Mouse (Mus musculus): ENCODE measurements around the gene Nlrp4c. TPM values are rescaled to one million over a fixed set of nuclear protein-coding genes. Genes with fewer than 3 reads are reported as not detected.
"Not testable (repeated sequence)": the region's sequence is repeated elsewhere in the genome, so short reads cannot be mapped to it uniquely, and the experiment has no call there.

Gene Nlrp4c
- total RNA-seq (2021), result not detected
- long read RNA-seq, experiment 1, result 0 reads
- long read RNA-seq, experiment 2, result 0 reads

DNA sequence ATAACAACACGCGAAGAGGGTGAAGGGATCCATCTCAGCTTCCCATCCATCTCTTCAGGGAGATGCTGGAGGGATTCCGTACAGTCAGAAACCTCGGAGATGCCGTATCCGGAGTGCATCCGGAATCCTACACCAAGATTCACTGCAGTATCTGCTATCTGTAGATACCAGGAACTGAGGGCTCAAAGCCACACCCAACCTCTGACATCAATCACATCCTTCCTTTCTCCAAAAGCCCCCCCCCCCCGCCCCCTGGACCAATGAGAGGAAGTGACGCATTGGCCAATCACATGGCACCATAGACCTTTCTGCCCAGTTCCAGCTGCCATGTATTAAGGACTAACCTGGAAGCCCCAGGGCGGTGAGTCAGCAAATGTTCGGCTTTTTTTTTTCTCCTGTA is at the start of gene Nlrp4c:
Gene Nlrp4c, plus strand, starts transcription at position 301 of the 400 bp plus-strand sequence.
- H3K27ac ChIP-seq, result no peak within 1 kb of the TSS
- DNase-seq (ENCODE audit: low spot score in 2 of 2), result no peak
- H3K4me3 ChIP-seq, result no peak within 1 kb of the TSS
- no peak for TF ChIP-seq CTCF (conservative IDR thresholded peaks at IDR 0.05)

- Histone ChIP-seq H3K4me3 (no peak within 1 kb of the TSS), H3K27ac (no peak within 1 kb of the TSS)
- DNase-seq (ENCODE audit: low spot score in 2 of 2), result no peak
- TF ChIP-seq CTCF (conservative IDR thresholded peaks at IDR 0.05), result no peak
These were observed 34.1 kb upstream of the Nlrp4c start, which contains the start of gene Vmn1r65 for GRCm38 (mm10) chr7:6010910-6011309. Vmn1r65 (minus strand) TSS chr7:6011010.

DNA sequence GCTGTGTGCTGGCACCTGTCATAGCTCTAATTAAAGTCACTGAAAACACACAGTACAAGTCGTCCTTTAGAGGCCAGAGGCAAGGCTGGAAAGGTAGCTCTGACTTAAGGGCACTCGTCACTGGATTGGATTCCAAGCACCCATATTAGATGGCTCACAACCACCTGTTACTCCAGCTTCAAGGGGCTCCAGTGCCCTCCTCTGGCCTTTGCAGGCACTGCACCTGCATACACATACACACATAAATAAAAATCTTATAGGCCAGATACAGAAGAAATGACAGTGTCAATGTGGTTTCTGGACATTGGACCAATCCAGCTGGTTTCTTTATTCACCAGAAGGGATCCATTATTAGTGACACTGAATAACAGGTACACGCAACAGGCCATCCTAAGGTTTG is 74.5 kb downstream of the Nlrp4c start:
- Histone ChIP-seq H3K4me3 (no peak overlapping the region), H3K27ac (no peak overlapping the region)
- TF ChIP-seq CTCF (conservative IDR thresholded peaks at IDR 0.05), result no peak
- no peak for DNase-seq (ENCODE audit: low spot score in 2 of 2)

DNA sequence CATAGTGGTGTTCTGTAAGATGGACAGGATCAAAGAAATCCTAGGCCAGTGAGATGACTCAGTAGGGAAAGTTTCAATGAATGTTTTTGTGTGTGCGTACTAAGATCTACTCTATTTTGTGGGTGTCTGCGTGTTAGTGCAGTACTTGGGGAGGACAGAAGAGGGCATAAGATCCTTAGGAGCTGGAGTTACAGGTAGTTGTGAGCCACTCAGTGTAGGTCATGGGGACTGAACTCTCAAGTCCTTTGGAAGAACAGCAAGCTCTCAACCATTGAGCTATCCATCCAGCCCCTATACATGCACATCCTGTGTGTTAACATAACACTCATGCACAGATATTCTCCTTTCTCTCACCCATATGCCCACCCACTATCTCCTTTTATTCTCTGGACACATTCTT is 75.1 kb downstream of the Nlrp4c start:
- H3K4me3 ChIP-seq; DNase-seq (ENCODE audit: low spot score in 2 of 2); H3K27ac ChIP-seq: not testable (repeated sequence)
- TF ChIP-seq CTCF (conservative IDR thresholded peaks at IDR 0.05), result peak; percentile 23; the same call in 1 of the 2 replicates

DNA sequence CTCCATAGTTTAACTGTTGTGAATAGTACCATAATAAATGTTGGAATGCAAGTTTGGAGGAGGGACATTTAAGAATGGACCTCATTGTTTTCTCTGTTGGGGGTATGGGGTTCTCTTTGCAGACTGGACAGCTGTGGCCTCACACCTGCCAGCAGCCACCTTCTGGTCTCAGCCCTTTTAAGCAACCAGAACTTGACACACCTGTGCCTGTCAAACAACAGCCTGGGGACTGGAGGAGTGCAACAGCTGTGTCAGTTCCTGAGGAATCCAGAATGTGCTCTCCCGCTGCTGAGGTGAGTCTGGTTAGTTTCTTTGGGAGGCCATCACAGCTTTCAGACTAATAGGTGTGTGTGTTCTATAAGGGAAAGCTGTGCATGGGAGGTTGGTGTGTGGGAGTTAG is 76.2 kb downstream of the Nlrp4c start:
- not testable (repeated sequence) for DNase-seq (ENCODE audit: low spot score in 2 of 2); H3K27ac ChIP-seq; H3K4me3 ChIP-seq

DNA sequence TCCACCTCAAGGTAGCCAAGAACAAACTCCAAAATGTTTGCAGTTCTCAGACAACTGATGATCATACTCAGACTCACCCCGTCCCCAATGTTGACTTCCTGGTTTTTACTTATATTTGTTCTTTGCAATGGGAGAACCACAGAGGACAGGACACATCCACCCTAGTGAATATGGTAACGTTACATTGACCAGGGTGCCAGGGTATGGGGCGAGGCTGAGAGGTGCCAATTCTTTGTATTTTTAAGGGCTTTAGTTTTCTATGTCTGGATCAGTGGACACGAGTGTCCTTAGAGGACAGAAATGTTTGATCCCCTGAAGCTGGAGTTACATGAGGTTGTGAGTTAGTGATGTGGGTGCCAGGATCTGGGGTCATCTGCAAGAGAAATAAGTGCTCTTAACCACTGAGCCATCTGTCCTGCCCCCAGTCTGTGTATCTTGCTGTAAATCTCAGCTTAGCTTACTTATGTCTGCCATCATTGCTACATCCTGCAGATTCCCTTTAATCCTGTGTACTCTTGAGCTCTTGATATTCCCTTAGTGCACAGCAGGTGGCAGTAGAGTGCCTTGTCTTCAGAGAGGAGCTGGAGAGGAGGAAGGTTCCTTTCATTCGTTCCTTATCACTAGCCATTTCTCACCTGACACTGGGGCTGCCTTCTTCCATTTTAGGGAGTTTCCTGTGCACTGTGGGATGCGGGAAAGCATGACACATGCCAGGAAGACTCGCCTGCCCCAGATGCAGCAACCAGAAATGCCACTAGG is 81.9 kb downstream of the Nlrp4c start:
- TF ChIP-seq CTCF (conservative IDR thresholded peaks at IDR 0.05), result peak; percentile 95
- DNase-seq (ENCODE audit: low spot score in 2 of 2), result peak; percentile 85 to 87
- Histone ChIP-seq H3K27ac (no peak overlapping the region; the same call in 1 of the 2 replicates), H3K4me3 (no peak overlapping the region)

- no peak for DNase-seq (ENCODE audit: low spot score in 2 of 2)
These were observed 85.4 kb downstream of the Nlrp4c start for GRCm38 (mm10) chr7:6130346-6130745.

DNA sequence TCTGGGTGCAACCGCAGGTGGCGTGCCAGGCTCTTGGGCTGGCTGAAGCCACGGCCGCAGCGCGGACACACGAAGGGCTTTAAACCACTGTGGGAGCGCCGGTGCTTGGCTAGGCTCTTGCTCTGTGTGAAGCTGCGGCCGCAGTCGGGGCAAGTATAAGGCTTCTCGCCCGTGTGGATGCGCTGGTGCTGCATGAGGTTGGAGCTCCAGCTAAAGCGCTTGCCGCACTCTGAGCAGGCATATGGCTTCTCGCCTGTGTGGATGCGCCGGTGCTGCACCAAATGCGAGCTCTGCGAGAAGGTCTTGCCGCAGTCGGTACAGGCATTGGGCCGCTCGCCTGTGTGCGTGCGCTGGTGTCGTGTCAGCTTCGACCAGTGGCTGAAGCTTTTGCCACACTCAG is 87.7 kb downstream of the Nlrp4c start:
- Histone ChIP-seq H3K4me3 (no peak overlapping the region), H3K27ac (no peak overlapping the region)
- no peak for DNase-seq (ENCODE audit: low spot score in 2 of 2)
- TF ChIP-seq CTCF (conservative IDR thresholded peaks at IDR 0.05), result no peak

More at GRCm38 (mm10) chr7:6130346-6130745, 85.4 kb downstream of the Nlrp4c start:
- no peak overlapping the region for H3K27ac ChIP-seq
- TF ChIP-seq CTCF (conservative IDR thresholded peaks at IDR 0.05), result no peak
- H3K4me3 ChIP-seq, result no peak overlapping the region

DNA sequence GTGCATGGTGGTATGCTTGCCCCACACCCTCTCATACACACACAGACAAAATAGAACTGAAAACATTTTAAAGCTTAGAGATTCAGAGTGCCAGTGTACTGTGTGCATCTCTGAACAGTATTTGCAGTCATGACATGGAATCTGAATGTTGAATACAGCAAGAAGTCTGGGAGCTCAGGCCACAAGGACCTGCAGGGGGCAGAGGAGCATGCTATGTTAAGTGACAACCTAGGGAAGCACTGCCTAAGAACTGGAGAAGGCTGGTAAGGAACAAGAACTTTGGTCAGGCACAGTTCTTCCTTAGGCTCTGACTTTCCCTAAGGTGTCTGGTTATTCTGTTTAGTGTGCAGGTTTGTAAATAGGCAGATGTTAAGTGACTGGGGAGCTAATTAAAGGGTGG is 91.5 kb downstream of the Nlrp4c start:
- H3K4me3 ChIP-seq, result no peak overlapping the region
- no peak overlapping the region for H3K27ac ChIP-seq
- peak; percentile 36; the same call in 1 of the 2 replicates for TF ChIP-seq CTCF (conservative IDR thresholded peaks at IDR 0.05)
- no peak for DNase-seq (ENCODE audit: low spot score in 2 of 2)

DNA sequence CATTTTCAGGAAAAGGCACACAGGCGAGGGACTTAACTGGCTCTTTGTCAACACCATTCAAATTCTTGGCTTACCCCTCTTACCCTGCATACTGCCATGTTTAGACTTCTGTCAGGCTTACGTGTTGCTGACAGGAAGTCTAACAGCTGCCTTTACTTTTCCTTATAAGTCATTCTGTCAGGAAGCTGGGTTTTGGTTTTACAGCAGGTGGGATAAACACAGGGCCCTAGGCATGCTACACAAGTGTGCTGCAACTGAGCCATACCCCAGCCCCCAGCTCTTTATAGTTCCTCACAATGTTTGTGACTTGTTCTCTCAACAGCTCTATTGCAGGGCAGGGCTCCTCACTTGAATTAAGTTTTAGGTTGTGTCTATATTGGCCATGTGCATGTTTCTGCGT is 94.3 kb downstream of the Nlrp4c start:
- Histone ChIP-seq H3K27ac (no peak overlapping the region), H3K4me3 (no peak overlapping the region)
- TF ChIP-seq CTCF (conservative IDR thresholded peaks at IDR 0.05), result no peak
- DNase-seq (ENCODE audit: low spot score in 2 of 2), result no peak

- H3K4me3 ChIP-seq, result no peak overlapping the region
- DNase-seq (ENCODE audit: low spot score in 2 of 2), result peak in 1 of 2 experiments; percentile 25
- no peak for TF ChIP-seq CTCF (conservative IDR thresholded peaks at IDR 0.05)
- peak overlapping the region; percentile 36 for H3K27ac ChIP-seq
These were observed 99.1 kb downstream of the Nlrp4c start for GRCm38 (mm10) chr7:6143991-6144531.

- TF ChIP-seq CTCF (conservative IDR thresholded peaks at IDR 0.05), result no peak
- no peak overlapping the region for H3K4me3 ChIP-seq
- no peak for DNase-seq (ENCODE audit: low spot score in 2 of 2)
- H3K27ac ChIP-seq, result peak overlapping the region; percentile 2; the same call in 1 of the 2 replicates
These were observed 100.6 kb downstream of the Nlrp4c start for GRCm38 (mm10) chr7:6145423-6146188.
